Mouse (Mus musculus) MEL (cell line): ENCODE measurements around the gene Unc93b1.

Experiments used
- CHD1 ChIP-seq: IDR thresholded peaks from 2 replicates; pipeline ENCODE4 v1.6.1; 2012; ENCODE audit warnings: low read depth, mild to moderate bottlenecking, inconsistent platforms, low read length, improper control_type of control experiment
- CTCF ChIP-seq, 3 experiments: IDR thresholded peaks in 2 of 3; conservative IDR thresholded peaks in 1 of 3; 2 replicates each; pipeline ENCODE4 v1.5.1; 2011 to 2012; ENCODE audit warnings: low read length in 3 of 3, low read depth in 2 of 3, mild to moderate bottlenecking in 2 of 3, improper control_type of control experiment in 1 of 3, inconsistent platforms in 1 of 3, mixed read lengths in 1 of 3, moderate library complexity in 1 of 3; ENCODE audit not compliant: control insufficient read depth in 1 of 3, insufficient read depth in 1 of 3, poor library complexity in 1 of 3, severe bottlenecking in 1 of 3
- E2F4 ChIP-seq: IDR thresholded peaks from 2 replicates; pipeline ENCODE4 v1.6.1; 2011; ENCODE audit warnings: low read depth, low read length, improper control_type of control experiment, borderline replicate concordance
- GABPA ChIP-seq: IDR thresholded peaks from 2 replicates; pipeline ENCODE4 v1.6.1; 2012; ENCODE audit warnings: low read depth, mild to moderate bottlenecking, inconsistent platforms, low read length, improper control_type of control experiment, moderate library complexity
- MAX ChIP-seq: IDR thresholded peaks from 2 replicates; pipeline ENCODE4 v1.6.1; 2011; ENCODE audit warnings: low read length, improper control_type of control experiment
- MXI1 ChIP-seq: IDR thresholded peaks from 2 replicates; pipeline ENCODE4 v1.6.1; 2011; ENCODE audit warnings: mild to moderate bottlenecking, low read depth, low read length, improper control_type of control experiment
- NELFE ChIP-seq: IDR thresholded peaks from 2 replicates; pipeline ENCODE4 v1.6.1; 2011; ENCODE audit warnings: low read depth, low read length, improper control_type of control experiment
- POLR2A ChIP-seq, 2 experiments: IDR thresholded peaks; 2 replicates each; pipeline ENCODE4 v1.6.1; 2011 to 2012; ENCODE audit warnings: low read length in 2 of 2, mild to moderate bottlenecking in 2 of 2, control low read depth in 1 of 2, improper control_type of control experiment in 1 of 2, low read depth in 1 of 2, moderate library complexity in 1 of 2; ENCODE audit not compliant: control insufficient read depth in 1 of 2, insufficient read depth in 1 of 2, poor library complexity in 1 of 2
- RAD21 ChIP-seq: IDR thresholded peaks from 2 replicates; pipeline ENCODE4 v1.6.1; 2011; ENCODE audit warnings: mild to moderate bottlenecking, low read depth, low read length, improper control_type of control experiment
- TCF12 ChIP-seq: IDR thresholded peaks from 2 replicates; pipeline ENCODE4 v1.6.1; 2014; ENCODE audit warnings: low read depth, mild to moderate bottlenecking, inconsistent platforms, low read length, improper control_type of control experiment, moderate library complexity
- ZC3H11A ChIP-seq: IDR thresholded peaks from 2 replicates; pipeline ENCODE4 v1.6.1; 2012; ENCODE audit warnings: low read depth, mild to moderate bottlenecking, inconsistent platforms, low read length, improper control_type of control experiment
- ZNF384 ChIP-seq: IDR thresholded peaks from 2 replicates; pipeline ENCODE4 v1.6.1; 2012; ENCODE audit warnings: low read depth, mild to moderate bottlenecking, inconsistent platforms, low read length, improper control_type of control experiment

- TF ChIP-seq TCF12 (no peak), MAX (no peak), CTCF (IDR thresholded peaks at IDR 0.05 in 2 of 3, conservative IDR thresholded peaks at IDR 0.05 in 1 of 3; ENCODE audit: control insufficient read depth in 1 of 3, insufficient read depth in 1 of 3, low read depth in 2 of 3, low read length in 3 of 3, poor library complexity in 1 of 3, severe bottlenecking in 1 of 3) (no peak), ZNF384 (no peak), CHD1 (no peak), GABPA (no peak), POLR2A (IDR thresholded peaks at IDR 0.05; ENCODE audit: control insufficient read depth in 1 of 2, insufficient read depth in 1 of 2, low read depth in 1 of 2, low read length in 2 of 2, poor library complexity in 1 of 2) (no peak), MXI1 (no peak), ZC3H11A (no peak), NELFE (no peak), E2F4 (no peak), RAD21 (no peak)
These were observed 61.1 kb downstream of the Unc93b1 start for GRCm38 (mm10) chr19:3996106-3996505.
